Mouse (Mus musculus) adrenal gland, adult 8-10 months (tissue): ENCODE results near the gene Wdr63. TPM values are rescaled to one million over a fixed set of nuclear protein-coding genes. Genes with fewer than 3 reads are reported as not detected.

Source experiments
- DNase-seq: peaks from one replicate; pipeline ENCODE4 v3.0.0; 2022
- total RNA-seq, 4 experiments: library from RNA; stranded (reverse); gene quantifications; 2 replicates each; pipeline ENCODE4 v1.2.4; 2022

Wdr63 gene
- total RNA-seq, 4 experiments from 2014 or later = not detected

- no peak for DNase-seq
These were observed 54.7 kb downstream of the Wdr63 start for GRCm38 (mm10) chr3:146053082-146053814.

- DNase-seq = no peak
These were observed 56.5 kb downstream of the Wdr63 start for GRCm38 (mm10) chr3:146051277-146052007.

DNA sequence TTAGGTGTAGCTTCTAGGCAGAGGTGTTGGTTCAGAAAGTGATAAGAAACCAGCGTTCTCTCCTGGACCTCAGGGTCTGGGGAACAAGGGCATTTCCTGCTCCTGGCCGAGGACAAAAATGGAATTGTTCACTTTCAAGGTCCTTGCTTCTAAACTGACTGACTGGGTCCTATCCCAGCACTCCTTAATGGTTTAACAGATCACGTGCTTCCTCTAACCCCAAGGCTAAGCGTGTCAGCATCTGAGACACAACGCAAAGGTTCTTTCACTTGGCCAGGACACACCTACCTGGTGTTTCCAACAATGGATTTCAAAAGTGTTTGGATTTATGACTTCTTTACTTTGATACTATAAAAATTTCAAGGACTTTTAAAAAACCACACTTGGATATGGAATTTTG is 58.0 kb downstream of the Wdr63 start:
- DNase-seq = no peak

DNA sequence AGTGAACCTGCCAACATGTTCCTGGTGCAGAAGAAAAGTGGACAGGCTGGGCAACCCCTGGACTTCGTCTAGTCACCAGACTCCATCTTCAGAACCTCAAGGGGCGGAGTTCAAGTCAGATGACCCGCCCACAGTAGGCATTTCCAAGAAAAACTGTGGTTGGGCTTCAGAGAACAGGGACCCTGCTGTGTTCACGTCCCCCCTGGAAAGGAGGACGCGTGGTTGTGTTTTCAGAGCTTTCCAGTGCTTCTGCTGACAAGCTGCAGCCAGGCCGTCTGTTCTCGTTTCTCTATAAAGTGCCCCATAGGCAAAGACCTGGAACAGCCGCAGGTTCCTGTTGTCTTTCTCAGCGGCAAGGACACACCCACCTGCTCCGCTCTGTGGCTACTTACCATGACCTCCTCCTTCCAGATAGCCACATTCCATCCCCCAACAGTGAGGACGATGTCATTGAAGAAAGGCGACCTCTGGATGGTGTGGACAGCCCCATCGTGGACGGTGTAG is 60.2 kb downstream of the Wdr63 start:
- no peak for DNase-seq

DNA sequence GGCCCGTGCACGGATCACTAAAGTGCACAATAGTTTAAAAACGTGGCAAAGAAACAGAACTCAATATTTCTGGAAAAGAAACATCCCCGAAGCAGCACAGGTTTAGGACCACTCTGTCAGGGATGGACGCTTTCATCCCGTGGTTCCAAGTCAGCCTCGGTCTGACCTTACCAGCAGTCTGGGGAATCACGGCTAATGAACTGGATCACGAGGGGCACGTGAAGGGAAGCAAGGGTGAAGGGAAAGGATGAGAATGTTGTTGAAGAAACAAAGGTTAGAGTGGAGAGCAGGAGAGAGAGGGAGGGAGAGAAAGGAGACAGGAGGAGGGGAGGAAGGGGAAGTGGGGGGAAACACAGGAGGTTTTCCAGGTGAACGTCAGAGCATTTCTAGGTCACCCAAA is 61.9 kb downstream of the Wdr63 start:
- DNase-seq = no peak

GRCm38 (mm10) chr3:146044977-146045376 is 63.0 kb downstream of the Wdr63 start:
- DNase-seq = no peak

DNA sequence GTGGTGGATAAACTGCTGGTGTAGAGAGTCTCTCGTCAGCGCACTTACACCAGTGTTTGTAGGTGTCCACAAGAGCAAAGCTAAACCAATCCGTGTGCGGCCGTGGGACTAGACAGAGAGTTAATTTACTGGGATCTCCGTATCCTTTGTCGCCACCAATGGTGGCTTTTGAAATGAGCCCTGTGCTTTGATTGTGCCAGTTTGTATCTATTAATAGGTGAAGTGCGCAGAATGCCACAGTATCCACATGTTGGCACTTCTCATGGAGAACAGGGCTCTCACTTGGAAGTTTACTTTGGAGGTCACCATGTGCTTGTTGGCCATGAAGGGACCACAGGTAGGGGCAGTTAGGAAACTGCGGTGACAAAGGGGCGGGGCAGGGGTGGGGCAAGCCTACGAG is 66.5 kb downstream of the Wdr63 start:
- DNase-seq = no peak

DNA sequence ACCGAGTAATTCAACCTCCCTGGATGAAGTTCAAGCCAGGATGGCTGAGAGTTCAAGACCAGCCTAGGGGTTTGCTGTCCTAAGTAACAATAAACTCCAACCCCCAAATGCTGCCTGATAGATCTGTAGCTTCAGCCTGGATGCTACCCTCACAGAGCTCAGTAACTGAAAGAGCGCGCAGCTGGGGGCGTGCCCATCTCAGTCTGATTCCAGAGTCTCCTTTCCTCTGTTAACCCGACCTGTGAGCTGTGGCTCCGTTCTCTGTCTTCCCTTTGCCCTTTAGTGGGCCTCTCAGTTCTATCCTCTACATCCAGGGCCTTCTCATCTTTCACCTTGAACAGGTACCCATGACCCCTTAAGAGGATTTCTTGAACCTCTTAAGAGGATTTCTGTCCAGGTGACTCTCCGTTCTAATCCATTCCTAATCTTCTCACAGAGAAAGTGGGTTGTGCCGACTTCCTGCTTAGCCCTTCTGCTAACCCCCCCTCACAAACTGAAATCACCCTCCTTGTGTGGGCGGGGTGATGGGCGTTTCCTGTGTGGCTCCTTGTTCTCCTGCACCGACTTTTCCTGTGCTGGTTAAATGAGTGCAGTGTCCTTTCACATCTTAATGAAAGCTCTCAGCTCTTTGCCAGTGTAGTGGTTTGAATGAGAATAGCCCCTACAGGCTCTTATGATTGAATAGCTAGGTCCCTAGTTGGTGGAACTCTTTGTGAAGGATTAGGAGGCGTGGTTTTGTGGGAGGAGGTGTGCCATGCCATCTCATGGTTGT is 68.6 kb downstream of the Wdr63 start:
- no peak for DNase-seq

- no peak for DNase-seq
These were observed 70.0 kb downstream of the Wdr63 start for GRCm38 (mm10) chr3:146037906-146038305.

- no peak for DNase-seq
These were observed 75.0 kb downstream of the Wdr63 start for GRCm38 (mm10) chr3:146032976-146033375.

GRCm38 (mm10) chr3:146030255-146030836 is 77.6 kb downstream of the Wdr63 start:
- DNase-seq = no peak

DNA sequence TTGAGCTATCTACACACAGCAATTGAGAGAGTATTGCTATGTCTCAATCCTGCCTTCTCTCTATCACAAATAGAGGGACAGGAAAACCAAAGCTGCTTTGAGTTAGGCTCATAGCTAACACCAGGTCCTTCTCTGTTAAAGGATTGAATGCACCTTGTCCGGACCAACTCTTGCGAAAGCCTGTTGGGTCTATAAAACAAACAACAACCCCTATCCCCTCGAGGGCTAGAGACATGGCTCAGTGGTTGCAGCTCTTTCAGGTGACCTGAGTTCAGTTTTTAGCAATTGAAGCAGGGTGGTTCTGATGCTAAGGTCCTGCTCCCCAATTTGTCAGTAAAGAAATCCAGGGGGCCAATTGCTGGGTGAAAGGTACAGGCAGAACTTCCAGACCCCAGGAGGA is 78.7 kb downstream of the Wdr63 start:
- no peak for DNase-seq

GRCm38 (mm10) chr3:146028406-146028805 is 79.5 kb downstream of the Wdr63 start:
- no peak for DNase-seq

DNA sequence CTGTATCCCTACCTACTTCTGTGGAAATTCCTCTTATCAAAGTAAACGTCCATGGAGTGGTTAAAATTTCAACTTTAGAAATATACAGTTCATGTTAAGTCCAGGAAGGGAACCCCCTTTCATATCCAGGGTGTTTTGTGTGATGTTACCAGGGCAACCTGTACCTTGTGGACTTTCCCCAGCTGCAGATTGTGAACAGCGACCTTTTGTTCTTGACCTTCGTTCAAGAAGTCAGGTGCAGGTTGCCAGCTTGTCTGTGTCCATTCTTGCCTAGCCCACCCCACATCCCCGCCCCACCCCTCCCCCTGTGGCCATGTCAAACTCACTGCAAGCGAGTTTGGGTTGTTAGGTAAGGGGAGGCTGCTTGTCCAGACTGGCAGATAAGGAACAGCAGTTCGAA is 80.8 kb downstream of the Wdr63 start:
- DNase-seq = no peak

- DNase-seq = no peak
These were observed 82.4 kb downstream of the Wdr63 start for GRCm38 (mm10) chr3:146025499-146025898.

DNA sequence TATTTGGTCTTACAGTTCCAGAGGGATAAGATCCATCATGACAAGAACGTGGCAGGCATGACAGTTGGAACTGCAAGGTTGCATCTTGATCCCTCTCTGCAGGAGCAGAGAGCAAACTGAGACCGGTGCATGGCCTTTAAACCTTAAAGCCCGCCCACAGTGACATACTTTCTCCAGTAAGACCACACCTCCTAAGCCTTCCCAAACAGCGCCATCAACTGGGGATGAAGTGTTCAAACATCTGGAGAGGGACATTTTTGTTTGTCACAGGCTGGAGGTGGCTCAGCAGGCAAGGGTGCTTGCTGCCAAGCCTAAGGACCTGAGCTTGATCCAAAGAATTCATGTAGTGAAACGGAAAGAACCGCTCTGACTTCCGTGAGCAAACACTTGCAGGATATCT is 83.2 kb downstream of the Wdr63 start:
- no peak for DNase-seq

DNA sequence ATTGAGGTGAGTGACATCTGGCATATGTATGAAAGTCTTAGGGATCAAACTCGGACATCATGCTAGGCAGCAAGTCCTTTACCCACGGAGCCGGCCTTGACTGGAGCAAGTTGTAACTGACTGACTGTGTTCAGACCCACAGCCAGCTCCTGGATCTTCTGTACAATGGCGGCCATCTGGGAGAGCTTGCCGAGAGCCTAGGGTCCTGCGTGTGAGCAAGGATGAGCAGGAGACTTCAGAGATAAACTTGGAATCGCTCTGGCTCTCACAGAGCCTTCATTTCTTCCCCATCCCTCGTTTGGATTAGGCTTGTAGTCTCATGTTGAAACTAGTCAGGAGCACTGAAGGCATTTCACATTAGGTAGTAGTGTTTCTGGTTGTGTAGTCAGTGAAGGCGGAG is 85.7 kb downstream of the Wdr63 start:
- no peak for DNase-seq

- no peak for DNase-seq
These were observed 90.4 kb downstream of the Wdr63 start for GRCm38 (mm10) chr3:146017521-146017920.

DNA sequence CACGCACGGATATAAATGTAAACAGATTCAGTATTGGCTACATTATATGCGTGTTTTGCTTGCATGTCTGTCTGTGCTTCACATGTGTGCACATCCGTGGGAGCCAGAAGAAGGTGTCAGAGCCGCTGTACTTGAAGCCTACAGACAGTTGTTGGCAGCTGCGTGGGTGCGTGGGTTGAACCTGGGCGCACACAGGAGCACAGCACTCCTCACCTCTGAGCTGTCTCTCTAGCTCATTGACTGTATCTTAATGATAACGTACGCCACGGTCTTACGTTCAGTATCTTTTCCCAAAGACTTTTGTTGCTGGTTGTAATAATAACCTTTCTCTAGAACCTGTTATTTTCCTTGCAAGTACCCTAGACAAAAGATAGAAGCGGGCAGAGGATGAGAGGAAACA is 91.0 kb downstream of the Wdr63 start:
- no peak for DNase-seq

GRCm38 (mm10) chr3:146014321-146014720 is 93.6 kb downstream of the Wdr63 start:
- no peak for DNase-seq

DNA sequence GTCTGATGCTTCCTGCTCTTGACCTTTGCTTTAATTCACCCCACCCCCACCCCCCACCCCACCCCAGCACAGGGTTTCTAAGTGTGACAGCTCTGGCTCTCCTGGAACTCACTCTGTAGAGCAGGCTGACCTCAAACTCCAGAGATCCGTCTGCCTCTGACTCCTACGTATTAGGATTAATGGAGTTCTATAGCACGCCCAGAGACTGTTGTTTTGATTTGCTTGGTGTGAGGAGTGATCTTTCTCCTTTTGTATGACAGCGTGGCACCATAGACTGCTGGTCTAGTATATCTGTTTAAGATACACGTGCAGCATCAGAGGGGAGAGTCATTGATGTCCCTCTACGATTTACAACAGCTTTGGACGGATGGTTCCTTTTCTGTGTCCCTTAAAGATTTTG is 94.4 kb downstream of the Wdr63 start:
- DNase-seq = no peak

- DNase-seq = no peak
These were observed 96.2 kb downstream of the Wdr63 start for GRCm38 (mm10) chr3:146011544-146012218.
